9 mouse cellular contexts compared by ENCODE assay signal in genomic region chr8:107980618-107981017, GRCm38 (mm10). TPM values are rescaled to one million over a fixed set of nuclear protein-coding genes. Genes with fewer than 3 reads are reported as not detected.
DNase-seq lines count a peak whose midpoint lies in the region; ATAC-seq lines count a peak whose summit lies in the region.
"Had no signal": no experiment of that assay in that cellular context is flagged by ENCODE, and none has a peak within 500 bp of the region (broad histone marks: within the 10 kb centered on the region; RNA-seq: fewer than 3 reads in every experiment).

No protein-coding gene starts in this region.

- no peaks in the 10 kb centered on the region for H3K9me3 ChIP-seq in heart, embryonic 10.5 days
- H3K9me3 ChIP-seq in intestine, embryonic 15.5 days, result no peaks in the 10 kb centered on the region
- H3K9me3 ChIP-seq: lung, embryonic 15.5 days had no signal

- DNase-seq in heart, adult 11 months, result peak; percentile 52
- DNase-seq in heart, embryonic 10.5 days (ENCODE audit: low spot score), result no peak
- peak; percentile 9 for DNase-seq in thymus, postnatal 4 days
- DNase-seq in thymus, postnatal 36 days, result no peak
- DNase-seq in layer of hippocampus, adult 9-11 months, result peak; percentile 52
- DNase-seq in spleen, postnatal 10 days (ENCODE audit: low spot score in 2 of 2), result no peak
- DNase-seq in ovary, postnatal 36 days (ENCODE audit: low spot score), result no peak

- H3K4me3 ChIP-seq in heart, embryonic 10.5 days, result no peak overlapping the region
- H3K4me3 ChIP-seq in intestine, embryonic 15.5 days (replicated peaks), result no peak overlapping the region
- H3K4me3 ChIP-seq: lung, embryonic 15.5 days had no signal

- H3K4me1 ChIP-seq in heart, embryonic 10.5 days, result no peaks in the 10 kb centered on the region
- 0 out of 2 replicates have a peak, but pooled peaks cover 4% of the 10 kb centered on the region for H3K4me1 ChIP-seq in intestine, embryonic 15.5 days (replicated peaks)
- H3K4me1 ChIP-seq: lung, embryonic 15.5 days had no signal

- H3K4me2 ChIP-seq in intestine, embryonic 15.5 days (replicated peaks), result no peak overlapping the region
- H3K4me2 ChIP-seq: lung, embryonic 15.5 days had no signal

- H3K36me3 ChIP-seq in heart, embryonic 10.5 days, result no peaks in the 10 kb centered on the region
- H3K36me3 ChIP-seq in intestine, embryonic 15.5 days, result no peaks in the 10 kb centered on the region
- H3K36me3 ChIP-seq: lung, embryonic 15.5 days had no signal

- no peak overlapping the region for H3K27ac ChIP-seq in heart, embryonic 10.5 days
- H3K27ac ChIP-seq in intestine, embryonic 15.5 days, result no peak overlapping the region
- H3K27ac ChIP-seq: lung, embryonic 15.5 days had no signal

- WGBS in heart, embryonic 10.5 days, result 68% methylated on average over 10 of the region's 10 CpGs
- WGBS in intestine, embryonic 15.5 days, result 45% methylated on average over 10 of the region's 10 CpGs

- no peaks in the 10 kb centered on the region for H3K27me3 ChIP-seq in heart, embryonic 10.5 days (ENCODE audit: insufficient read depth, poor library complexity, severe bottlenecking)
- H3K27me3 ChIP-seq in intestine, embryonic 15.5 days (replicated peaks), result no peaks in the 10 kb centered on the region
- H3K27me3 ChIP-seq: lung, embryonic 15.5 days had no signal

- no peak overlapping the region for H3K9ac ChIP-seq in intestine, embryonic 15.5 days
- H3K9ac ChIP-seq: lung, embryonic 15.5 days had no signal

- ATAC-seq in intestine, embryonic 15.5 days, result no peak

RNA-seq across cellular contexts. Expression of gene Zfhx3, which starts 38.2 kb away (rescaled TPM):
- 7.0 and 9.7 TPM in 2 replicates for polyA plus RNA-seq in heart, embryonic 10.5 days (2016; fragmentation: Nextera tagmentation; extraction: Ambion mirVana)
- 9.7 and 11.5 TPM in 2 replicates for polyA plus RNA-seq in intestine, embryonic 15.5 days (2015; fragmentation: Nextera tagmentation; extraction: Ambion mirVana)

Comparison
In these comparisons a context has a peak if more than half of its experiments do, and no peak if none do; other contexts are left out.
1. DNase-seq: peak in heart, adult 11 months (single experiment), thymus, postnatal 4 days (single experiment) and layer of hippocampus, adult 9-11 months (single experiment); none in heart, embryonic 10.5 days (single experiment), thymus, postnatal 36 days (0 of 2), spleen, postnatal 10 days (0 of 2) and ovary, postnatal 36 days (single experiment).